Mouse (Mus musculus): ENCODE measurements around the gene Tnfrsf25. TPM values are rescaled to one million over a fixed set of nuclear protein-coding genes. Genes with fewer than 3 reads are reported as not detected.
A peak's percentile ranks its signal among the peaks of the same experiment; 100 is the strongest.

Gene Tnfrsf25
- 0.77 and 1.4 TPM in 2 replicates for polyA plus RNA-seq (2015; fragmentation: Nextera tagmentation; extraction: Ambion mirVana)

GRCm38 (mm10) chr4:152115921-152116612 lies at the start of gene Tnfrsf25:
Tnfrsf25 (plus strand) TSS chr4:152115934.
- Histone ChIP-seq H3K9me3 (replicated peaks; ENCODE audit: control insufficient read depth, low read length) (no peaks in the 10 kb centered on the region), H3K4me3 (ENCODE audit: low read length) (peak within 1 kb of the TSS; percentile 1), H3K4me1 (ENCODE audit: control insufficient read depth, insufficient read depth, low read length) (peaks cover 21% of the 10 kb centered on the region), H3K4me2 (ENCODE audit: low read depth, low read length) (peak within 1 kb of the TSS; percentile 60), H3K9ac (ENCODE audit: low read length) (peak within 1 kb of the TSS; percentile 59; the same call in 1 of the 2 replicates), H3K27me3 (ENCODE audit: control insufficient read depth, insufficient read depth, low read length) (peaks cover 58% of the 10 kb centered on the region), H3K27ac (ENCODE audit: low read length) (no peak within 1 kb of the TSS), H3K36me3 (ENCODE audit: control insufficient read depth, insufficient read depth) (peaks cover 18% of the 10 kb centered on the region)
- 7% methylated on average over 30 of the region's 30 CpGs for WGBS
- ATAC-seq (replicated peaks; ENCODE audit: extremely low read depth, insufficient read depth, low FRiP score): no peak

- Histone ChIP-seq H3K27me3 (ENCODE audit: control insufficient read depth, insufficient read depth, low read length) (no peaks in the 10 kb centered on the region), H3K4me2 (ENCODE audit: low read depth, low read length) (no peak overlapping the region), H3K9me3 (replicated peaks; ENCODE audit: control insufficient read depth, low read length) (no peaks in the 10 kb centered on the region), H3K36me3 (ENCODE audit: control insufficient read depth, insufficient read depth) (no peaks in the 10 kb centered on the region), H3K4me1 (ENCODE audit: control insufficient read depth, insufficient read depth, low read length) (peaks cover 3% of the 10 kb centered on the region), H3K4me3 (ENCODE audit: low read length) (no peak overlapping the region), H3K9ac (ENCODE audit: low read length) (no peak overlapping the region), H3K27ac (ENCODE audit: low read length) (no peak overlapping the region)
- no peak for ATAC-seq (replicated peaks; ENCODE audit: extremely low read depth, insufficient read depth, low FRiP score)
Measured at GRCm38 (mm10) chr4:152067280-152067679, 48.5 kb upstream of the Tnfrsf25 start.

DNA sequence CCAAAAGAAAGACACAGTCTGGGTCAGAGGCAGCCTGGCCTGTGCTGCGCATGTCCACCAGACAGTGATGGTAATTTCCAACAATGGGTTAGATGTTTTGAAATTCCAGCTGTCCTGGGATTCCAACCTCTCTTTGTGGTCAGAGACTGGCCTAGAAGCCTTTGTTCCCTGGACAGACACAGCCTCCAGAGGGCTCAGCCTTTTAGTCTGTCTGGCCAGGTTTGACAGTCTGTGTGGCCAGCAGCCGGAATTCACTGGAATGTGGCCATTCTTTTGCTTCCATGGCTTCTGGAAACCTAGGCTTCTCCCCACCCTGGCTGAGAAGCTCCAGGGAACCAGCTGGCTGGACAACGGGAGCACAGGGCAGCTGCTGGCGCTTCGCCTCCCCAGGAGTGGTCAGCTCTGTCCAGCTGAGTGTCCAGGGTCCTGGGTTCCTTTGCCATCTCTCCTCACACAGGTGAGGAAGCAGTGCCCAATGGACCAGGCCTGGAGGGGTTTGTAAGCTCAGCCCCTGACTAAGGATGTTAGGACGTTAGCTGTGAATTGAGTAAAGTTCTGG lies 47.5 kb upstream of the Tnfrsf25 start:
- 86% methylated on average over 6 of the region's 6 CpGs for WGBS

DNA sequence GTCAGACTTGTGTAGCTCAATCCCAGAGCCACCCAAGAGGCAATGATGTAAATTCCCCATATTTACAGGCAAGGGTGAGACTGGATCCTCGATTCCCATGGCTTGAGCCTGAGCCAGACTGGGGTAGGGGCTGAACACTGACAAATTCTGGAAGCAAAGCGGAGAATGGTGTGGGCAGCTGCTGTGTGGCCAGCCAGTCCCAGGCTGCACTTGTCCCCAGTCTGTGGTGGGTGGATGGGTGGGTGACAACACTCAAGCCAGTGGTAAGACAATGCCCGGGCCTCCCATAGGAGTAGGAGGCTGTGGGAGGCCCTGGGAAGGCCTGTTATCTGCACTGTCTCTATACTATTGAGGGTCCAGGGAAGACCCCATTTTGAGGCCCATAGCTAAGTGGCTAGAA lies 46.5 kb upstream of the Tnfrsf25 start:
- no peaks in the 10 kb centered on the region for H3K9me3 ChIP-seq (replicated peaks; ENCODE audit: control insufficient read depth, low read length)
- H3K4me3 ChIP-seq (ENCODE audit: low read length): no peak overlapping the region
- no peak overlapping the region for H3K4me2 ChIP-seq (ENCODE audit: low read depth, low read length)
- no peak overlapping the region for H3K9ac ChIP-seq (ENCODE audit: low read length)
- no peaks in the 10 kb centered on the region for H3K36me3 ChIP-seq (ENCODE audit: control insufficient read depth, insufficient read depth)
- H3K27me3 ChIP-seq (ENCODE audit: control insufficient read depth, insufficient read depth, low read length): no peaks in the 10 kb centered on the region
- ATAC-seq (replicated peaks; ENCODE audit: extremely low read depth, insufficient read depth, low FRiP score): no peak
- no peak overlapping the region for H3K27ac ChIP-seq (ENCODE audit: low read length)
- 83% methylated on average over 3 of the region's 3 CpGs for WGBS
- H3K4me1 ChIP-seq (ENCODE audit: control insufficient read depth, insufficient read depth, low read length): peaks cover 9% of the 10 kb centered on the region

More for the DNA sequence above, 47.5 kb upstream of the Tnfrsf25 start:
- H3K36me3 ChIP-seq (ENCODE audit: control insufficient read depth, insufficient read depth): no peaks in the 10 kb centered on the region
- H3K4me2 ChIP-seq (ENCODE audit: low read depth, low read length): no peak overlapping the region
- H3K27me3 ChIP-seq (ENCODE audit: control insufficient read depth, insufficient read depth, low read length): no peaks in the 10 kb centered on the region
- peaks cover 9% of the 10 kb centered on the region for H3K4me1 ChIP-seq (ENCODE audit: control insufficient read depth, insufficient read depth, low read length)
- H3K9me3 ChIP-seq (replicated peaks; ENCODE audit: control insufficient read depth, low read length): no peaks in the 10 kb centered on the region
- no peak overlapping the region for H3K4me3 ChIP-seq (ENCODE audit: low read length)
- ATAC-seq (replicated peaks; ENCODE audit: extremely low read depth, insufficient read depth, low FRiP score): no peak
- no peak overlapping the region for H3K27ac ChIP-seq (ENCODE audit: low read length)
- no peak overlapping the region for H3K9ac ChIP-seq (ENCODE audit: low read length)

DNA sequence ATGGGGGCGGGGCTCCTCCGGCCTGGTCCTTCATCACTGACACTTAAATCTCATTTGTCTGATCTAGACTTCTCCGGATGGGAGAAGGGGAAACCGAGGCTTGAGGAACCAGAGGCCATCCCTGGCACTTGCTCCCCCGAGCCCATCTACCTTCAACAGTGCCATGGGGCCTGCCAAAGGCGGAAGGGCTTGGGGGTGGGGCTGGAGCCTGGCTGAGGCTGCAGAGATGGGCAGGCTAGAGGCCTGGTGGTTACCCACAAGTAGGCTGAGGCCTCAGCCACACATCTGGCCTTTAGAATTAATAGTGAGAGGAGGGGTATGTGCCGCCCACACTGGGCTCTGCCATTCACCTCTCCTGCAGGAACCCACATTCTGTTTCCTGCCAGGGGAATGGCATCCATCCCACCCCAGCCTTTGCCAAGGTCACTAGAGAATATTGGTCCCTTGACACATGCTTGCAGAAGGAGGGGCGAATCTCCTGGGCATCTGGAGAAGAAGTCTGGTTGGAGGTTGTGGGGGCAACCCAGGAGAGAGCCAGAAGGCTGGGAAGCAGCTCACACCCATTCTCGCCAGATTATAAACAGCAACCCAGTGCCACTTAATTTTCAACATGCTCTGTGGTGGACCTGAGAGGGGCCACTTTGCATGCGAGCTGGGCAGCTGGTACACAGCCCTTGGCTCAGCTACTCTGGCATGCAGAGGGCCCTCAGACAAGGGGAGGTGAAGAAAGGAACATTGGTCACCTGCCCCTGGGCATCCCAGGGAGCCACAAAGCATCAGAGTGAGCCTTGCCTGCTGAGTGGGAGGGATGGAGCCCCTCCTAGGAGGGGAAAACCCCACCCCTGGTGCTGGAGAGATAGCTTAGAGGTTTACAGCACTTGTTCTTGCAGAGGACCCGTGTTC lies 45.0 kb upstream of the Tnfrsf25 start:
- H3K4me1 ChIP-seq (ENCODE audit: control insufficient read depth, insufficient read depth, low read length): peaks cover 9% of the 10 kb centered on the region
- H3K27ac ChIP-seq (ENCODE audit: low read length): no peak overlapping the region
- H3K4me2 ChIP-seq (ENCODE audit: low read depth, low read length): no peak overlapping the region
- H3K9me3 ChIP-seq (replicated peaks; ENCODE audit: control insufficient read depth, low read length): no peaks in the 10 kb centered on the region
- ATAC-seq (replicated peaks; ENCODE audit: extremely low read depth, insufficient read depth, low FRiP score): no peak
- H3K9ac ChIP-seq (ENCODE audit: low read length): no peak overlapping the region
- no peaks in the 10 kb centered on the region for H3K36me3 ChIP-seq (ENCODE audit: control insufficient read depth, insufficient read depth)
- no peaks in the 10 kb centered on the region for H3K27me3 ChIP-seq (ENCODE audit: control insufficient read depth, insufficient read depth, low read length)
- H3K4me3 ChIP-seq (ENCODE audit: low read length): no peak overlapping the region
- 72% methylated on average over 11 of the region's 11 CpGs for WGBS

DNA sequence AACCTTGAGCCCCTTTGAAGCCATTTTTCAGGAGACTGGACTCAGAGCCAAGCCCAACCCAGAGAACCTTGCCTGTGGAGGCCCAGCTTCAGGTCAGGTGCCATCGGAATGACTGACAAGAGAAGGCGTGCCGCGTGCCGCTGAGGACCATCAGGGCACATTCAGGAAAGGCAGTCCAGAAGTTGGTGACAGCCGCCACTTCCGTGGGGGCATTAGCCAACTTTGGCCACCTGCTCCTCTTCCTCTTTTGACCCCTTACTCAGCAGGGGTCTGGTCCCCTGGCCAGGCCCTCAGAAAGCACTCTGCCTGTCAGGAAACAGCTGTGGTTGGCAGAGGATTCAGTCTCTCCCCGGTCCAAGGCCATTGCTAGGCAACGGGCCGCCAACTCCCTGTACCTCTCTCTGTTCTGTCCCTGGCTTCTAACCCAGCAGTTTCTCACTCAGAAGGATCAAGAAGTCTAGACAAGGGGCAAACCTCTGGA lies 43.6 kb upstream of the Tnfrsf25 start, which contains the start of gene Plekhg5:
TSS of gene Plekhg5 (plus strand) at position 378 of the 481 bp plus-strand sequence.
- H3K27ac ChIP-seq (ENCODE audit: low read length): no peak within 1 kb of the TSS
- H3K4me2 ChIP-seq (ENCODE audit: low read depth, low read length): no peak within 1 kb of the TSS
- H3K36me3 ChIP-seq (ENCODE audit: control insufficient read depth, insufficient read depth): no peaks in the 10 kb centered on the region
- peaks cover 9% of the 10 kb centered on the region for H3K4me1 ChIP-seq (ENCODE audit: control insufficient read depth, insufficient read depth, low read length)
- H3K27me3 ChIP-seq (ENCODE audit: control insufficient read depth, insufficient read depth, low read length): no peaks in the 10 kb centered on the region
- H3K4me3 ChIP-seq (ENCODE audit: low read length): no peak within 1 kb of the TSS
- no peaks in the 10 kb centered on the region for H3K9me3 ChIP-seq (replicated peaks; ENCODE audit: control insufficient read depth, low read length)
- 41% methylated on average over 10 of the region's 10 CpGs for WGBS
- no peak within 1 kb of the TSS for H3K9ac ChIP-seq (ENCODE audit: low read length)
- ATAC-seq (replicated peaks; ENCODE audit: extremely low read depth, insufficient read depth, low FRiP score): no peak

DNA sequence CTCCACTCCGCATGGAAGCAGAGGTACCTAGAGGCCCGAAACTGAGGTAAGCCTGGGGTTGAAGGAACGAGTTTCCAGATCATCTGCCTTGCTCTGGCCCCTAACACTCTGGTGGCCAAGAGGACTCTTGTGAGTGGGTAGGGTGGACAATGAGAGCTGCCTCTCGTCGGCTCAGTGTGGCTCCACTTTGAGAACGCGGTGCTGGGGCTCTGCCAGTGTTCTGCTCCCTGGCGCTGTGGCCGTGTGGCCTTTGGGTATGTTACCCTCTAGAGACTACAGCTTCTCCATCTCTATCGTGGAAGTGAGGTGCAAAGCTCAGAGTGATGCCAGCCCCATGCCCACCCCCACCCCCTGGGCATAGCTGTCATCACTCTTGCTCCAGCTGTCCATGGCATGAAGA lies 43.1 kb upstream of the Tnfrsf25 start:
- peaks cover 9% of the 10 kb centered on the region for H3K4me1 ChIP-seq (ENCODE audit: control insufficient read depth, insufficient read depth, low read length)
- no peak overlapping the region for H3K4me3 ChIP-seq (ENCODE audit: low read length)
- H3K27me3 ChIP-seq (ENCODE audit: control insufficient read depth, insufficient read depth, low read length): no peaks in the 10 kb centered on the region
- ATAC-seq (replicated peaks; ENCODE audit: extremely low read depth, insufficient read depth, low FRiP score): 0 out of 2 replicates have a peak, but pooled peaks have one; percentile 35
- no peak overlapping the region for H3K4me2 ChIP-seq (ENCODE audit: low read depth, low read length)
- H3K9ac ChIP-seq (ENCODE audit: low read length): no peak overlapping the region
- no peak overlapping the region for H3K27ac ChIP-seq (ENCODE audit: low read length)
- no peaks in the 10 kb centered on the region for H3K9me3 ChIP-seq (replicated peaks; ENCODE audit: control insufficient read depth, low read length)
- 56% methylated on average over 10 of the region's 10 CpGs for WGBS
- no peaks in the 10 kb centered on the region for H3K36me3 ChIP-seq (ENCODE audit: control insufficient read depth, insufficient read depth)

DNA sequence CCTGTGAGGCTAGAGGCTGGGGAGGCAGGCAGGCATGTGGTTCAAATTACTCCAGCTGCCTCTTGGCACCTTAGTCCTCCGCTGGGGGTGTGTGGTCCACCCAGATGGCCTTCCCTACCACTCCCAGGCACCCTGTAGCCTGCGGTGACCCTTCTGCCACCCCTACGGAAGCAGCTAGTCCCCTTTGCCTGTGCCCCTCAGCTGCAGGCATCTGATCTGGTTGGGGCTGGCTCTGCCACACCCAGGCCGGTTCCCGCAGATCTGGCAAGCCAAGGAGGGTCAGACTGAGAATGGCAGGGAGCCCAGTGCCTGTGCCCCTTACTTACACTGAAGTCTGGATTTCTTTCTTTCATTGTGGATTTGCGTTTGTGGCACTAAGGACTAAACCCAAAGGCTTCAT lies 42.0 kb upstream of the Tnfrsf25 start:
- 80% methylated on average over 6 of the region's 6 CpGs for WGBS

More for the DNA sequence above, 42.0 kb upstream of the Tnfrsf25 start:
- H3K4me3 ChIP-seq (ENCODE audit: low read length): no peak overlapping the region
- peaks cover 9% of the 10 kb centered on the region for H3K4me1 ChIP-seq (ENCODE audit: control insufficient read depth, insufficient read depth, low read length)
- ATAC-seq (replicated peaks; ENCODE audit: extremely low read depth, insufficient read depth, low FRiP score): no peak
- no peaks in the 10 kb centered on the region for H3K27me3 ChIP-seq (ENCODE audit: control insufficient read depth, insufficient read depth, low read length)
- H3K4me2 ChIP-seq (ENCODE audit: low read depth, low read length): no peak overlapping the region
- H3K27ac ChIP-seq (ENCODE audit: low read length): no peak overlapping the region
- H3K9me3 ChIP-seq (replicated peaks; ENCODE audit: control insufficient read depth, low read length): no peaks in the 10 kb centered on the region
- H3K9ac ChIP-seq (ENCODE audit: low read length): no peak overlapping the region
- H3K36me3 ChIP-seq (ENCODE audit: control insufficient read depth, insufficient read depth): no peaks in the 10 kb centered on the region

All from heart, embryonic 16.5 days (tissue).